8 mouse cellular contexts compared by ENCODE assay signal in the genomic region with DNA sequence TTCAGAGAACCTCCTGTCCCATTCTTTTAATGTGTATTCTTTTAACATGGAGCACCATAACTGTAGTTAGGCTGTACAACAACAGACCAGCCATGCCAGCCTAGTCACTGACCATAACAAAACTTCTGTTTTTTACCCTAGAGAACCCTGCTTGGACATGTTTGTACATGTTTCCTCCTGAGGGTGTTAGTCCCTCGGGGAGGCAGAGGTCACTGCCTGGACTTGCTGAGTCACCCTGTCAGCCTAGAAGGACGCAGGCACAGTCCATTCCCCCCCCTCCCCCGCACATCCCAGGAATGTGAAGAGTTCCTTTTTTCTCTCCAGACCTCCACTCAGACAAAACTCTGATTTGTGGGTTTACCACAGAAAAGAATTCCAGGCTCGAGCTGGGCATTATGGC. TPM values are rescaled to one million over a fixed set of nuclear protein-coding genes. Genes with fewer than 3 reads are reported as not detected.
DNase-seq lines count a peak whose midpoint lies in the region; ATAC-seq lines count a peak whose summit lies in the region.

No protein-coding gene starts in this region.

- peak; percentile 51 to 63 for DNase-seq in urinary bladder, postnatal 36 days (ENCODE audit: low spot score in 2 of 2)
- DNase-seq in urinary bladder, postnatal 4 days (ENCODE audit: low spot score in 2 of 2), result no peak
- peak; percentile 21 for DNase-seq in gastrocnemius, postnatal 14 days
- peak; percentile 45 to 64 for DNase-seq in lung, postnatal 4 days
- DNase-seq in left cerebral cortex, postnatal 4 days, result no peak
- DNase-seq in layer of hippocampus, adult 18-20 months (ENCODE audit: low spot score in 2 of 2), result no peak
- DNase-seq in cerebellum, postnatal 25 days, result no peak

- no peaks in the 10 kb centered on the region for H3K9me3 ChIP-seq in kidney, embryonic 14.5 days (ENCODE audit: control insufficient read depth, low read length)

- H3K27ac ChIP-seq in kidney, embryonic 14.5 days (ENCODE audit: low read depth, low read length), result no peak overlapping the region

- no peaks in the 10 kb centered on the region for H3K36me3 ChIP-seq in kidney, embryonic 14.5 days (ENCODE audit: control insufficient read depth, insufficient read depth, low read length)

- H3K9ac ChIP-seq in kidney, embryonic 14.5 days (ENCODE audit: low read depth, low read length), result no peak overlapping the region

- peak; percentile 63; the same call in 1 of the 2 replicates for ATAC-seq in kidney, embryonic 14.5 days (ENCODE audit: low FRiP score, low TSS enrichment)

- H3K4me1 ChIP-seq in kidney, embryonic 14.5 days (ENCODE audit: control insufficient read depth, insufficient read depth, low read length), result peaks cover 10% of the 10 kb centered on the region; the same call in 1 of the 2 replicates

- 8% methylated on average over 4 of the region's 4 CpGs for WGBS in kidney, embryonic 14.5 days

- intact Hi-C loops in gastrocnemius, postnatal 14 days (cut with DNase I; ENCODE audit: low total_unique reads), result no loop called here
- intact Hi-C loops in left cerebral cortex, postnatal 4 days (cut with DNase I), result no loop called here

- H3K4me3 ChIP-seq in kidney, embryonic 14.5 days (ENCODE audit: low read length), result no peak overlapping the region

- no peaks in the 10 kb centered on the region for H3K27me3 ChIP-seq in kidney, embryonic 14.5 days (ENCODE audit: control insufficient read depth, insufficient read depth, low read length)

- H3K4me2 ChIP-seq in kidney, embryonic 14.5 days (replicated peaks; ENCODE audit: low read depth, low read length), result no peak overlapping the region

RNA-seq across cellular contexts. Expression of gene Mdm2, which starts 7.0 kb away (rescaled TPM):
- total RNA-seq in gastrocnemius, postnatal 14 days (2021), result 10 to 100 TPM; 29.4 to 29.8 TPM
- 38.6 and 65.6 TPM in 2 replicates for polyA plus RNA-seq in kidney, embryonic 14.5 days (2014; fragmentation: Nextera tagmentation; extraction: Ambion mirVana)
- 10 to 100 TPM; 39.1 to 51.9 TPM for total RNA-seq in left cerebral cortex, postnatal 4 days (2021)
- total RNA-seq in layer of hippocampus, adult 18-20 months (2021), result 10 to 100 TPM; 54.3 to 61.9 TPM

RNA-seq across cellular contexts. Expression of gene Slc35e3, which starts 28.6 kb away (rescaled TPM):
- 1 to 10 TPM; 5.2 to 6.1 TPM for total RNA-seq in gastrocnemius, postnatal 14 days (2021)
- 7.5 and 12.5 TPM in 2 replicates for polyA plus RNA-seq in kidney, embryonic 14.5 days (2014; fragmentation: Nextera tagmentation; extraction: Ambion mirVana)
- 10 to 100 TPM; 36.9 to 37.6 TPM for total RNA-seq in left cerebral cortex, postnatal 4 days (2021)
- total RNA-seq in layer of hippocampus, adult 18-20 months (2021), result 10 to 100 TPM; 31.1 to 32.5 TPM

Comparison
In these comparisons a context has a peak if more than half of its experiments do, and no peak if none do; other contexts are left out.
1. DNase-seq: peak in urinary bladder, postnatal 36 days (2 of 2), gastrocnemius, postnatal 14 days (single experiment) and lung, postnatal 4 days (2 of 2); none in urinary bladder, postnatal 4 days (0 of 2), left cerebral cortex, postnatal 4 days (single experiment), layer of hippocampus, adult 18-20 months (0 of 2) and cerebellum, postnatal 25 days (0 of 2).
2. RNA of gene Slc35e3, which starts 28.6 kb away (total RNA-seq): 36.9 to 37.6 TPM in left cerebral cortex, postnatal 4 days and 31.1 to 32.5 TPM in layer of hippocampus, adult 18-20 months; 5.2 to 6.1 TPM in gastrocnemius, postnatal 14 days; every median in the first group is over 4 times any median in the second.